Mouse (Mus musculus): ENCODE data around the gene Fgfr2.
A peak's percentile ranks its signal among the peaks of the same experiment; 100 is the strongest.

DNA sequence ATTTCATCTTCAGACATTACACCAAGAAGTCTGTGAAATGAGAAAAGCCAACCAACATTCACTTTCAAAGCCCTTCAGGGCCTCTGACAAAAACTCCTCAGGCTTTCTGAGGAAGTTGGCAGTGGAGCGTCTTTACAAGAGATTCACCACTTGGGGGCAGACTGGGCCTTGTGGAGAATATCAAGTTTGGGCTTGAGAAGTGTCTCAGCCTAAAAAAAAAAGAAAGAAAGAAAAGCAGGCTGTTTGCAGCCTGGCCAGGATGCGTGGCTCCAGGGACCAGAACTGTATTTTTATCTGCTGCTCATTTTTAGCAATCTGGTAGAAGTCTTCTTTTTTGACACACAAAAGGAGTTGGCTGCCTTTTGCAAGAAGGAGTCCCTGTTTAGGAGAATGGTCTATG is 1223.8 kb downstream of the Fgfr2 start:
- TF ChIP-seq POLR2A (IDR thresholded peaks at IDR 0.05; ENCODE audit: borderline replicate concordance, extremely low read depth, insufficient read depth, insufficient read length, poor library complexity, severe bottlenecking) (no peak), CTCF (IDR thresholded peaks at IDR 0.05; ENCODE audit: borderline replicate concordance, extremely low read depth, insufficient read depth, insufficient read length) (peak; percentile 82; the same call in 1 of the 2 replicates)

Measured in brain, embryonic 14.5 days (tissue).